Mouse (Mus musculus): ENCODE data around the gene Foxi2.

GRCm38 (mm10) chr7:135430903-135431302 is 20.8 kb downstream of the Foxi2 start:
- no peak for TF ChIP-seq CTCF (IDR thresholded peaks at IDR 0.05; ENCODE audit: extremely low read depth, insufficient read length, insufficient replicate concordance, low read depth, low read length)
- TF ChIP-seq POLR2A (IDR thresholded peaks at IDR 0.05; ENCODE audit: low read depth, low read length): no peak
